Mouse (Mus musculus): ENCODE measurements around the gene Olfr617.

DNA sequence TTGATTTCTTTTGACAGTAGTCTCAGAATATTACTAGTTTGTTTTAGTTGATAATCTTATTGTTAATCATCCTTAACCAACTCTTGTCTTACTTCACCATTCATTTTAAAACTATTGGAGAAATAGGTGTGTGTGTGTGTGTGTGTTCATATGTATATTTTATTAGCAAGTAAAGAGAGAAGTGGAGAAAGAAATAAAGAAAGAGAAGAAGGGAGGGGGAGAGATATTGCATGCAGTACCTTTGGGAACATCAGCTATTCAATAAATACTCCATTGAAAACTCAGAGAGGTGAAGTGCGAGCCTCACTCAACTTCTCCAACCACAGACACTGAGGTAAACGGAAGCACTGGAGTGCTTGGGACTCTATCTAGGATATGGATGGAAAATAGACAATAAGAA is 17.1 kb upstream of the Olfr617 start, which contains the start of gene Olfr615:
- TF ChIP-seq CTCF (IDR thresholded peaks at IDR 0.05; ENCODE audit: borderline replicate concordance, extremely low read depth, insufficient read depth, insufficient read length): no peak
- no peak for TF ChIP-seq POLR2A (IDR thresholded peaks at IDR 0.05; ENCODE audit: borderline replicate concordance, extremely low read depth, insufficient read depth, insufficient read length, poor library complexity, severe bottlenecking)

Measured in brain, embryonic 14.5 days (tissue).